Mouse (Mus musculus) small intestine, adult 2 months (tissue): Measurements from ENCODE around the gene Edaradd. TPM values are rescaled to one million over a fixed set of nuclear protein-coding genes. Genes with fewer than 3 reads are reported as not detected.

Experiments
- H3K27ac ChIP-seq: fragments of 200-500 bp; 2 replicates; pipeline ENCODE4 v1.5.1; 2012; ENCODE audit warnings: low read depth, low read length, control low read depth, inconsistent platforms; ENCODE audit not compliant: insufficient read depth
- H3K27me3 ChIP-seq: fragments of 200-500 bp; 2 replicates; pipeline ENCODE4 v1.6.1; 2012; ENCODE audit warnings: mild to moderate bottlenecking, moderate library complexity, low read length, inconsistent platforms; ENCODE audit not compliant: control insufficient read depth, insufficient read depth
- H3K36me3 ChIP-seq: fragments of 200-500 bp; 2 replicates; pipeline ENCODE4 v1.6.1; 2012; ENCODE audit warnings: mild to moderate bottlenecking, low read length, control low read depth, inconsistent platforms; ENCODE audit not compliant: control insufficient read depth, insufficient read depth
- H3K4me1 ChIP-seq: fragments of 200-500 bp; 2 replicates; pipeline ENCODE4 v1.6.1; 2012; ENCODE audit warnings: low read length, inconsistent platforms, mixed read lengths; ENCODE audit not compliant: control insufficient read depth, insufficient read depth, insufficient read length
- H3K4me3 ChIP-seq: fragments of 200-500 bp; 2 replicates; pipeline ENCODE4 v1.5.1; 2012; ENCODE audit warnings: low read depth, mild to moderate bottlenecking, control low read depth, inconsistent platforms, low read length, moderate library complexity
- CTCF ChIP-seq: fragments of 200-500 bp; IDR thresholded peaks from 2 replicates; pipeline ENCODE4 v1.5.1; 2012; ENCODE audit warnings: low read depth, mild to moderate bottlenecking, control low read depth, inconsistent platforms, low read length, moderate library complexity, mixed read lengths; ENCODE audit not compliant: insufficient replicate concordance, insufficient read length; ENCODE audit errors: extremely low read depth
- POLR2A ChIP-seq: fragments of 200-500 bp; IDR thresholded peaks from 2 replicates; pipeline ENCODE4 v1.6.1; 2012; ENCODE audit warnings: low read depth, mild to moderate bottlenecking, control low read depth, inconsistent platforms, low read length, moderate library complexity
- WGBS: fragments of 180-500 bp; shearing (Covaris S2); methylation state at CpG from one replicate; pipeline ENCODE4 v1.1.7; 2018; 5-methylcytosine and 5-hydroxymethylcytosine counted together
- polyA plus RNA-seq: library from polyadenylated mRNA; depleted of rRNA; stranded (reverse); fragments of >200 nt; gene quantifications from 2 replicates; pipeline ENCODE4 v1.2.3, GENCODE M21; 2012; rRNA removed

Edaradd gene
- polyA plus RNA-seq, 1 experiment, result 0.14 TPM

- TF ChIP-seq POLR2A (no peak), CTCF (no peak)
- Histone ChIP-seq H3K27ac (no peak overlapping the region), H3K4me1 (no peaks in the 10 kb centered on the region), H3K27me3 (no peaks in the 10 kb centered on the region), H3K36me3 (peaks cover 62% of the 10 kb centered on the region), H3K4me3 (no peak overlapping the region)
- 93% methylated on average over 3 of the region's 3 CpGs for WGBS
These were observed 80.7 kb downstream of the Edaradd start for GRCm38 (mm10) chr13:12439586-12439985.

GRCm38 (mm10) chr13:12433843-12434242, 86.4 kb downstream of the Edaradd start:
- WGBS, result 48% methylated on average over 5 of the region's 5 CpGs
- H3K4me3 ChIP-seq, result no peak overlapping the region
- no peaks in the 10 kb centered on the region for H3K27me3 ChIP-seq
- H3K27ac ChIP-seq, result no peak overlapping the region
- H3K4me1 ChIP-seq, result no peaks in the 10 kb centered on the region
- peaks cover 71% of the 10 kb centered on the region for H3K36me3 ChIP-seq
- TF ChIP-seq POLR2A (no peak), CTCF (no peak)

DNA sequence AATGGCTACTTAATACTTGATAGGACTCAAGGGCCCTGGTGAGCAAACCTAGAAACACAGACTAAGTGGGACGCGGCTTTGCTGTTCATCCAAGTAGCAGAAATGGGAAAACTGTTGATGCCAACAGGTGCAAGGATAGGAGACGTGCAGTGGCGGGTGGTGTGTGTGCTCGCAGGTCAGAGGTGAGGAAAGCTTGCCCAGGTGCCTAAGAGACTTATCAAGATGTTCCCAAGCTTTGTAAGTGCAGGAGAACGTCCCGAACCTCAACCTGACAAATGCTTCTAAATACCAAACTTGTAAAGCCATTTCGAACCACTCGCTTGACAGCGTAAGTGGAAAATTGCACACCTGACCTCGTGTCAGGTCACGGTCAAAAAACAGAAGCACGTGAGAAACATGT, 91.7 kb downstream of the Edaradd start:
- WGBS, result 88% methylated on average over 13 of the region's 13 CpGs
- Histone ChIP-seq H3K4me3 (no peak overlapping the region), H3K4me1 (no peaks in the 10 kb centered on the region), H3K36me3 (peaks cover 65% of the 10 kb centered on the region), H3K27me3 (no peaks in the 10 kb centered on the region), H3K27ac (no peak overlapping the region)
- TF ChIP-seq CTCF, result no peak
- no peak for TF ChIP-seq POLR2A

Other genes with a start within 250 kb of the Edaradd start
- gene Actn2, start 179.7 kb downstream of the Edaradd start, polyA plus RNA-seq, result 6.9 and 7.1 TPM in 2 replicates
- gene Heatr1, start 125.4 kb downstream of the Edaradd start, polyA plus RNA-seq, result 10.0 and 11.7 TPM in 2 replicates
- 8.9 and 23.1 TPM in 2 replicates for gene Lgals8, start 55.5 kb downstream of the Edaradd start, polyA plus RNA-seq
- 5.2 and 12.5 TPM in 2 replicates for gene Ero1lb, start 45.4 kb upstream of the Edaradd start, polyA plus RNA-seq